Mouse (Mus musculus) megakaryocyte progenitor cell, adult 5-6 weeks (primary cell): ENCODE measurements around the gene Gm2a. TPM values are rescaled to one million over a fixed set of nuclear protein-coding genes. Genes with fewer than 3 reads are reported as not detected.

Experiments used
- total RNA-seq, 2 experiments: library from RNA; stranded (forward) in 1 of 2; stranded (reverse) in 1 of 2; fragments of 157-497, 149-512 nt in 1 of 2; fragments of 200-1000 nt in 1 of 2; gene quantifications; 2 replicates each; pipeline versions ENCODE4 v1.2.3 to v1.2.4; 2015 to 2017

Gm2a gene
- total RNA-seq, 2 experiments from 2014 or later = 53.6 to 92.0 TPM

Other genes with a start within 250 kb of the Gm2a start
- 2.9 and 5.3 TPM in 2 replicates for gene Lyrm7, start 237.2 kb upstream of the Gm2a start, total RNA-seq (2015)
- 2.0 and 4.1 TPM in 2 replicates for gene Lyrm7, start 237.2 kb upstream of the Gm2a start, total RNA-seq (2017)
- 458 and 490 TPM in 2 replicates for gene Hint1, start 231.7 kb upstream of the Gm2a start, total RNA-seq (2015)
- 506 and 582 TPM in 2 replicates for gene Hint1, start 231.7 kb upstream of the Gm2a start, total RNA-seq (2017)
- gene Gpx3, start 195.7 kb upstream of the Gm2a start, total RNA-seq (2015) = 29.9 and 42.3 TPM in 2 replicates
- gene Gpx3, start 195.7 kb upstream of the Gm2a start, total RNA-seq (2017) = 3.2 TPM in 2 replicates
- 27.6 and 31.8 TPM in 2 replicates for gene Tnip1, start 135.2 kb upstream of the Gm2a start, total RNA-seq (2015)
- gene Tnip1, start 135.2 kb upstream of the Gm2a start, total RNA-seq (2017) = 33.8 and 38.6 TPM in 2 replicates
- gene Anxa6, start 64.7 kb upstream of the Gm2a start, total RNA-seq (2015) = 35.7 and 37.4 TPM in 2 replicates
- gene Anxa6, start 64.7 kb upstream of the Gm2a start, total RNA-seq (2017) = 63.2 and 82.4 TPM in 2 replicates
- gene Ccdc69, start 20.0 kb upstream of the Gm2a start, total RNA-seq (2015) = 23.4 and 27.3 TPM in 2 replicates
- gene Ccdc69, start 20.0 kb upstream of the Gm2a start, total RNA-seq (2017) = 19.2 and 22.9 TPM in 2 replicates
- not detected in 2 replicates for gene Slc36a3, start 53.6 kb downstream of the Gm2a start, total RNA-seq (2015)
- 0.14 TPM in 1 of 2 replicates, not detected in the other for gene Slc36a3, start 53.6 kb downstream of the Gm2a start, total RNA-seq (2017)
- gene Slc36a2, start 87.0 kb downstream of the Gm2a start, total RNA-seq (2015) = 3.1 and 4.7 TPM in 2 replicates
- 1.7 and 2.6 TPM in 2 replicates for gene Slc36a2, start 87.0 kb downstream of the Gm2a start, total RNA-seq (2017)
- gene Slc36a1, start 106.2 kb downstream of the Gm2a start, total RNA-seq (2015) = 24.6 and 25.4 TPM in 2 replicates
- gene Slc36a1, start 106.2 kb downstream of the Gm2a start, total RNA-seq (2017) = 10.7 and 12.4 TPM in 2 replicates
- gene Fat2, start 238.4 kb downstream of the Gm2a start, total RNA-seq (2015) = not detected in 2 replicates
- not detected in 2 replicates for gene Fat2, start 238.4 kb downstream of the Gm2a start, total RNA-seq (2017)